Mouse (Mus musculus) liver, embryonic 14.5 days (tissue): ENCODE results near the gene Fbxw5.

Experiments
- CTCF ChIP-seq: IDR thresholded peaks from 2 replicates; pipeline ENCODE4 v1.5.1; 2016; ENCODE audit warnings: antibody characterized with exemption, low read depth, control low read depth
- EP300 ChIP-seq: IDR thresholded peaks from 2 replicates; pipeline ENCODE4 v1.6.1; 2016; ENCODE audit warnings: antibody characterized with exemption, low read depth

- no peak for TF ChIP-seq CTCF
- no peak for TF ChIP-seq EP300
Observed at GRCm38 (mm10) chr2:25460551-25461309, 39.8 kb upstream of the Fbxw5 start, which contains the start of gene Paxx.
